Mouse (Mus musculus) liver, adult (tissue): Measurements from ENCODE around the gene Sectm1a.

ENCODE experiments used
- GATA4 ChIP-seq: IDR thresholded peaks from 2 replicates; pipeline ENCODE4 v1.6.1; 2014; ENCODE audit warnings: mild to moderate bottlenecking, low read length; ENCODE audit not compliant: insufficient replicate concordance

Sectm1a gene

GRCm38 (mm10) chr11:121099762-121100161 is 18.7 kb upstream of the Sectm1a start:
- no peak for TF ChIP-seq GATA4

- TF ChIP-seq GATA4: no peak
Measured at GRCm38 (mm10) chr11:121092606-121093585, 11.9 kb upstream of the Sectm1a start.

- TF ChIP-seq GATA4: no peak
Measured at GRCm38 (mm10) chr11:121090943-121091342, 9.9 kb upstream of the Sectm1a start.

- no peak for TF ChIP-seq GATA4
Measured at GRCm38 (mm10) chr11:121089756-121090546, 8.9 kb upstream of the Sectm1a start.

- peak; percentile 46; the same call in 1 of the 2 replicates for TF ChIP-seq GATA4
Measured at GRCm38 (mm10) chr11:121088997-121089396, 8.0 kb upstream of the Sectm1a start.

GRCm38 (mm10) chr11:121086296-121086695 is 5.3 kb upstream of the Sectm1a start:
- no peak for TF ChIP-seq GATA4

GRCm38 (mm10) chr11:121085181-121085580 is 4.2 kb upstream of the Sectm1a start:
- no peak for TF ChIP-seq GATA4

- TF ChIP-seq GATA4: no peak
Measured at GRCm38 (mm10) chr11:121082857-121083500, 2.0 kb upstream of the Sectm1a start.

GRCm38 (mm10) chr11:121082250-121082649 is 1.2 kb upstream of the Sectm1a start:
- no peak for TF ChIP-seq GATA4

- no peak for TF ChIP-seq GATA4
Measured at GRCm38 (mm10) chr11:121080330-121080729, 690 bp downstream of the Sectm1a start.

GRCm38 (mm10) chr11:121075655-121076054 is 5.4 kb downstream of the Sectm1a start:
- TF ChIP-seq GATA4: no peak

- no peak for TF ChIP-seq GATA4
Measured at GRCm38 (mm10) chr11:121067895-121068294, 13.1 kb downstream of the Sectm1a start.

GRCm38 (mm10) chr11:121064197-121064596 is 16.8 kb downstream of the Sectm1a start:
- TF ChIP-seq GATA4: no peak

- no peak for TF ChIP-seq GATA4
Measured at GRCm38 (mm10) chr11:121063379-121063778, 17.6 kb downstream of the Sectm1a start, which contains the start of gene Sectm1b. Gene Sectm1b (minus strand): TSS chr11:121063569.

GRCm38 (mm10) chr11:121061615-121062014 is 19.4 kb downstream of the Sectm1a start:
- no peak for TF ChIP-seq GATA4

- TF ChIP-seq GATA4: no peak
Measured at GRCm38 (mm10) chr11:121059471-121059870, 21.5 kb downstream of the Sectm1a start.

- TF ChIP-seq GATA4: no peak
Measured at GRCm38 (mm10) chr11:121058956-121059355, 22.1 kb downstream of the Sectm1a start.
